In genomic region chr3:141794371-141794770, GRCm38 (mm10) we compare ENCODE assay signal across 20 mouse cellular contexts.
DNase-seq lines count a peak whose midpoint lies in the region; ATAC-seq and TF ChIP-seq lines count a peak whose summit lies in the region.
"Had no signal": no experiment of that assay in that cellular context is flagged by ENCODE, and none has a peak within 500 bp of the region (broad histone marks: within the 10 kb centered on the region; RNA-seq: fewer than 3 reads in every experiment).

No protein-coding gene starts in this region.

- no peak overlapping the region for H3K9ac ChIP-seq in neural tube, embryonic 12.5 days
- H3K9ac ChIP-seq: embryonic facial prominence, embryonic 13.5 days; heart, embryonic 13.5 days; intestine, embryonic 15.5 days; limb, embryonic 15.5 days had no signal

- 49% methylated on average over 3 of the region's 3 CpGs for WGBS in neural tube, embryonic 12.5 days
- WGBS in kidney, adult 2 months: 73% methylated on average over 3 of the region's 3 CpGs

- H3K4me2 ChIP-seq in neural tube, embryonic 12.5 days (replicated peaks): no peak overlapping the region
- H3K4me2 ChIP-seq: embryonic facial prominence, embryonic 13.5 days; heart, embryonic 13.5 days; intestine, embryonic 15.5 days; limb, embryonic 15.5 days had no signal

- no peaks in the 10 kb centered on the region for H3K9me3 ChIP-seq in neural tube, embryonic 12.5 days
- H3K9me3 ChIP-seq: embryonic facial prominence, embryonic 13.5 days; G1E; heart, embryonic 13.5 days; intestine, embryonic 15.5 days; limb, embryonic 15.5 days had no signal

- DNase-seq in cerebellum, postnatal 10 days: peak; percentile 74 to 79
- no peak for DNase-seq in cerebellum, adult 11-12 months
- DNase-seq in layer of hippocampus, adult 9-11 months: peak; percentile 33
- no peak for DNase-seq in layer of hippocampus, adult 2 months (ENCODE audit: low spot score in 2 of 2)
- DNase-seq in neural tube, embryonic 10.5 days (ENCODE audit: extremely low spot score, low spot score): no peak
- DNase-seq in retina, postnatal 1 day: peak; percentile 49
- DNase-seq in kidney, adult 2 months: no peak
- DNase-seq: heart, postnatal 4 days; lung, adult 18-20 months; spleen, adult 18-20 months; thymus, adult 18-20 months had no signal

- ATAC-seq in neural tube, embryonic 12.5 days (ENCODE audit: low FRiP score, low read depth): 0 out of 2 replicates have a peak, but pooled peaks have one; percentile 36
- ATAC-seq: CD4-positive, CD25-positive, alpha-beta regulatory T cell, adult 4 months; intestine, embryonic 15.5 days; midbrain, embryonic 16.5 days had no signal

- no peaks in the 10 kb centered on the region for H3K27me3 ChIP-seq in neural tube, embryonic 12.5 days (replicated peaks)
- H3K27me3 ChIP-seq in kidney, adult 2 months (replicated peaks; ENCODE audit: control insufficient read depth, insufficient read depth, low read length): no peaks in the 10 kb centered on the region
- H3K27me3 ChIP-seq: embryonic facial prominence, embryonic 13.5 days; heart, embryonic 13.5 days; intestine, embryonic 15.5 days; limb, embryonic 15.5 days; megakaryocyte, embryonic 14.5 days had no signal

- H3K4me3 ChIP-seq in layer of hippocampus, adult 2 months: no peak overlapping the region
- no peak overlapping the region for H3K4me3 ChIP-seq in neural tube, embryonic 12.5 days
- H3K4me3 ChIP-seq in kidney, adult 2 months (ENCODE audit: insufficient read depth, low read depth, low read length): no peak overlapping the region
- H3K4me3 ChIP-seq: embryonic facial prominence, embryonic 13.5 days; heart, embryonic 13.5 days; intestine, embryonic 15.5 days; limb, embryonic 15.5 days; megakaryocyte, embryonic 14.5 days had no signal

- no peak for TF ChIP-seq CTCF in layer of hippocampus, adult 2 months (conservative IDR thresholded peaks at IDR 0.05)
- no peak for TF ChIP-seq CTCF in kidney, adult 2 months (conservative IDR thresholded peaks at IDR 0.05; ENCODE audit: insufficient read depth, insufficient read length, low read depth, low read length)

- H3K36me3 ChIP-seq in neural tube, embryonic 12.5 days: no peaks in the 10 kb centered on the region
- H3K36me3 ChIP-seq in kidney, adult 2 months (ENCODE audit: control insufficient read depth, insufficient read depth, low read length): no peaks in the 10 kb centered on the region
- H3K36me3 ChIP-seq: G1E; heart, embryonic 13.5 days; intestine, embryonic 15.5 days; limb, embryonic 15.5 days had no signal

- no peak for TF ChIP-seq POLR2A in kidney, adult 2 months (IDR thresholded peaks at IDR 0.05; ENCODE audit: low read depth, low read length)

- H3K27ac ChIP-seq in layer of hippocampus, adult 2 months: no peak overlapping the region
- no peak overlapping the region for H3K27ac ChIP-seq in neural tube, embryonic 12.5 days
- no peak overlapping the region for H3K27ac ChIP-seq in kidney, adult 2 months (ENCODE audit: insufficient read depth, low read depth, low read length)
- H3K27ac ChIP-seq: embryonic facial prominence, embryonic 13.5 days; heart, embryonic 13.5 days; intestine, embryonic 15.5 days; limb, embryonic 15.5 days had no signal

- H3K4me1 ChIP-seq in neural tube, embryonic 12.5 days: no peaks in the 10 kb centered on the region
- no peaks in the 10 kb centered on the region for H3K4me1 ChIP-seq in kidney, adult 2 months (ENCODE audit: control insufficient read depth, insufficient read depth, low read length)
- H3K4me1 ChIP-seq: heart, embryonic 13.5 days; intestine, embryonic 15.5 days; limb, embryonic 15.5 days; megakaryocyte, embryonic 14.5 days had no signal

Comparison
In these comparisons a context has a peak if more than half of its experiments do, and no peak if none do; other contexts are left out.
1. DNase-seq: peak in cerebellum, postnatal 10 days (2 of 2), layer of hippocampus, adult 9-11 months (single experiment) and retina, postnatal 1 day (single experiment); none in cerebellum, adult 11-12 months (single experiment), layer of hippocampus, adult 2 months (0 of 2), neural tube, embryonic 10.5 days (single experiment) and kidney, adult 2 months (single experiment).